21 mouse cellular contexts compared by ENCODE assay signal in genomic region chr10:23271050-23271621, GRCm38 (mm10).
DNase-seq lines count a peak whose midpoint lies in the region; ATAC-seq and TF ChIP-seq lines count a peak whose summit lies in the region.
"Had no signal": no experiment of that assay in that cellular context is flagged by ENCODE, and none has a peak within 500 bp of the region (broad histone marks: within the 10 kb centered on the region; RNA-seq: fewer than 3 reads in every experiment).

No protein-coding gene starts in this region.

- ATAC-seq in forebrain, embryonic 12.5 days (ENCODE audit: low FRiP score): peak; percentile 44; the same call in 1 of the 2 replicates
- no peak for ATAC-seq in forebrain, postnatal 0 days
- peak; percentile 83; the same call in 1 of the 2 replicates for ATAC-seq in neural tube, embryonic 11.5 days (ENCODE audit: insufficient read depth, low FRiP score, low TSS enrichment)
- ATAC-seq in midbrain, embryonic 14.5 days (ENCODE audit: low FRiP score, low TSS enrichment): peak; percentile 76
- ATAC-seq: liver, postnatal 0 days had no signal

- H3K27me3 ChIP-seq in forebrain, embryonic 12.5 days: no peaks in the 10 kb centered on the region
- H3K27me3 ChIP-seq in forebrain, postnatal 0 days (ENCODE audit: insufficient read depth, low read length): no peaks in the 10 kb centered on the region
- no peaks in the 10 kb centered on the region for H3K27me3 ChIP-seq in neural tube, embryonic 11.5 days (ENCODE audit: control insufficient read depth, insufficient read depth, low read length)
- H3K27me3 ChIP-seq in midbrain, embryonic 14.5 days (ENCODE audit: control insufficient read depth, insufficient read depth, low read length): no peaks in the 10 kb centered on the region
- H3K27me3 ChIP-seq: CH12.LX had no signal

- no peak for TF ChIP-seq CTCF in forebrain, postnatal 0 days (IDR thresholded peaks at IDR 0.05; ENCODE audit: low read depth)

- H3K9me3 ChIP-seq in forebrain, embryonic 12.5 days: no peaks in the 10 kb centered on the region
- H3K9me3 ChIP-seq in forebrain, postnatal 0 days (ENCODE audit: low read length): no peaks in the 10 kb centered on the region
- H3K9me3 ChIP-seq in neural tube, embryonic 11.5 days (ENCODE audit: control insufficient read depth, low read length): no peaks in the 10 kb centered on the region
- H3K9me3 ChIP-seq in midbrain, embryonic 14.5 days (ENCODE audit: control insufficient read depth, low read length): no peaks in the 10 kb centered on the region
- H3K9me3 ChIP-seq: limb, embryonic 10.5 days had no signal

- no peak overlapping the region for H3K4me2 ChIP-seq in forebrain, embryonic 12.5 days
- H3K4me2 ChIP-seq in forebrain, postnatal 0 days (ENCODE audit: low read depth): no peak overlapping the region
- H3K4me2 ChIP-seq in neural tube, embryonic 11.5 days (ENCODE audit: low read depth): no peak overlapping the region
- H3K4me2 ChIP-seq in midbrain, embryonic 14.5 days (ENCODE audit: low read length): peak overlapping the region; percentile 12; the same call in 1 of the 2 replicates
- H3K4me2 ChIP-seq: heart, embryonic 11.5 days had no signal

- no peak for DNase-seq in forebrain, postnatal 0 days
- DNase-seq in neural tube, embryonic 11.5 days (ENCODE audit: low spot score): no peak
- DNase-seq in neural tube, embryonic 10.5 days (ENCODE audit: extremely low spot score, low spot score): no peak
- DNase-seq in midbrain, embryonic 14.5 days: peak; percentile 45
- no peak for DNase-seq in thymus, postnatal 14 days
- DNase-seq in ovary, postnatal 10 days (ENCODE audit: low spot score): no peak
- DNase-seq: adrenal gland, postnatal 36 days; cerebellum, adult 18-20 months; cerebellum, postnatal 25 days; heart, postnatal 10 days; kidney, adult 2 months; kidney, postnatal 10 days; layer of hippocampus, adult 9-11 months; liver, postnatal 0 days; lung, postnatal 10 days; right cerebral cortex, postnatal 14 days; spleen, adult 18-20 months had no signal

- H3K9ac ChIP-seq in forebrain, embryonic 12.5 days: no peak overlapping the region
- H3K9ac ChIP-seq in forebrain, postnatal 0 days: no peak overlapping the region
- no peak overlapping the region for H3K9ac ChIP-seq in neural tube, embryonic 11.5 days (ENCODE audit: low read length)
- H3K9ac ChIP-seq in midbrain, embryonic 14.5 days (replicated peaks; ENCODE audit: low read length): no peak overlapping the region
- H3K9ac ChIP-seq: liver, postnatal 0 days had no signal

- no peak overlapping the region for H3K4me3 ChIP-seq in forebrain, embryonic 12.5 days (replicated peaks)
- H3K4me3 ChIP-seq in forebrain, postnatal 0 days (ENCODE audit: low read depth, low read length): no peak overlapping the region
- H3K4me3 ChIP-seq in neural tube, embryonic 11.5 days (ENCODE audit: low read depth, low read length): no peak overlapping the region
- H3K4me3 ChIP-seq in midbrain, embryonic 14.5 days (replicated peaks; ENCODE audit: low read depth, low read length): no peak overlapping the region
- H3K4me3 ChIP-seq: limb, embryonic 10.5 days had no signal

- no peak overlapping the region for H3K27ac ChIP-seq in forebrain, embryonic 12.5 days
- no peak overlapping the region for H3K27ac ChIP-seq in forebrain, postnatal 0 days (ENCODE audit: low read depth, low read length)
- H3K27ac ChIP-seq in neural tube, embryonic 11.5 days (ENCODE audit: low read depth, low read length): no peak overlapping the region
- no peak overlapping the region for H3K27ac ChIP-seq in midbrain, embryonic 14.5 days (replicated peaks; ENCODE audit: low read depth, low read length)
- H3K27ac ChIP-seq: limb, embryonic 10.5 days had no signal

- peaks cover 8% of the 10 kb centered on the region for H3K4me1 ChIP-seq in forebrain, embryonic 12.5 days
- no peaks in the 10 kb centered on the region for H3K4me1 ChIP-seq in forebrain, postnatal 0 days (ENCODE audit: insufficient read depth)
- H3K4me1 ChIP-seq in neural tube, embryonic 11.5 days (ENCODE audit: control insufficient read depth, insufficient read depth, low read length): no peaks in the 10 kb centered on the region
- H3K4me1 ChIP-seq in midbrain, embryonic 14.5 days (ENCODE audit: control insufficient read depth, insufficient read depth, low read length): no peaks in the 10 kb centered on the region
- H3K4me1 ChIP-seq: limb, embryonic 10.5 days had no signal

- no peaks in the 10 kb centered on the region for H3K36me3 ChIP-seq in forebrain, embryonic 12.5 days (replicated peaks)
- no peaks in the 10 kb centered on the region for H3K36me3 ChIP-seq in forebrain, postnatal 0 days (ENCODE audit: insufficient read depth)
- H3K36me3 ChIP-seq in neural tube, embryonic 11.5 days (ENCODE audit: control insufficient read depth, insufficient read depth, low read length): no peaks in the 10 kb centered on the region
- no peaks in the 10 kb centered on the region for H3K36me3 ChIP-seq in midbrain, embryonic 14.5 days (ENCODE audit: control insufficient read depth, insufficient read depth, low read length)
- H3K36me3 ChIP-seq: limb, embryonic 10.5 days had no signal

- 41% methylated on average over 9 of the region's 9 CpGs for WGBS in forebrain, embryonic 12.5 days
- 40% methylated on average over 9 of the region's 9 CpGs for WGBS in forebrain, postnatal 0 days
- WGBS in neural tube, embryonic 11.5 days: 64% methylated on average over 9 of the region's 9 CpGs
- 38% methylated on average over 9 of the region's 9 CpGs for WGBS in midbrain, embryonic 14.5 days
